Mouse (Mus musculus): ENCODE data around the gene Pcdh17. TPM values are rescaled to one million over a fixed set of nuclear protein-coding genes. Genes with fewer than 3 reads are reported as not detected.

Gene Pcdh17
- polyA plus RNA-seq, 1 experiment from 2014 or later, result 7.5 TPM

DNA sequence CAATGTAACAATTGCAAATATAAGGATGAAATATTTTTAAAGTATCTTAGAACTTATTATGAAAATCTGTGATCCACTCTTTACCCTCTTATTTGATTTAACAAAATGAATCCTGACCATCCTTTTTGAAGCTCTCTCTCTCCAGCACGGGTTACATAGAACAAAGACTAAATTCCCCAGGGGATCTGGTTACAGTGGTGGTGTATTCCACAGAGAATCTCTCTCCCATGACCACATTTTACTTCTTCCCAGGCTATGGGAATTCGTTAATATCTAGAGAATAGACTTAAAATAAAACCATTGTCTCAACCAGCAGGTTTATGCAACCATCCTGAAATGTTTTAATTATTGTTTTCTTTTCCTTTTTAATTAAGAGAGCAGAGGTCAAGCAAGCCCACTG, 89.0 kb downstream of the Pcdh17 start:
- Histone ChIP-seq H3K36me3 (no peaks in the 10 kb centered on the region), H3K27me3 (no peaks in the 10 kb centered on the region), H3K9ac (no peak overlapping the region), H3K4me2 (no peak overlapping the region), H3K4me1 (no peaks in the 10 kb centered on the region), H3K27ac (no peak overlapping the region), H3K4me3 (replicated peaks) (no peak overlapping the region), H3K9me3 (replicated peaks) (no peaks in the 10 kb centered on the region)
- 46% methylated on average over 2 of the region's 2 CpGs for WGBS
- ATAC-seq (replicated peaks; ENCODE audit: low FRiP score), result no peak; the same call in 1 of the 2 replicates

DNA sequence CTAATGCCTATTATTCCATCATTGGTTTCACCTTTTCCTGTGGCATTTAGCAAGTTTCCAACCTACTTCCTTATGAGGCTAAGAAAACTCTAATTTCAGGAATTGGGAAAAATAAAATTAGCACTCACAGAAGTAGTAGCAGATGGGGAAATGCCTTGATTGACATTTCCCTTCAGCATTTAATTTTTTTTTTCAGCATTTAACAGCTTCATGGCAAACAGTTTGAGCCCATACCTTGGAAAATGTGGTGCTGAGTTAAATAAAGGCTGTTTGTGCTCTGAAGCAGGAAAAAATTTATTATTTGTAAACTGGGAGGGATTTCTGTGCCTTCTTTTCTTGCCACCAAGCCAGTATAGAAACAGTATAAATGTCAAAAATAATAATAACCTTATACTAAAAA, 91.9 kb downstream of the Pcdh17 start:
- Histone ChIP-seq H3K36me3 (no peaks in the 10 kb centered on the region), H3K4me3 (replicated peaks) (no peak overlapping the region), H3K27ac (no peak overlapping the region), H3K4me1 (no peaks in the 10 kb centered on the region), H3K4me2 (no peak overlapping the region), H3K27me3 (no peaks in the 10 kb centered on the region), H3K9me3 (replicated peaks) (no peaks in the 10 kb centered on the region), H3K9ac (no peak overlapping the region)
- ATAC-seq (replicated peaks; ENCODE audit: low FRiP score), result no peak

DNA sequence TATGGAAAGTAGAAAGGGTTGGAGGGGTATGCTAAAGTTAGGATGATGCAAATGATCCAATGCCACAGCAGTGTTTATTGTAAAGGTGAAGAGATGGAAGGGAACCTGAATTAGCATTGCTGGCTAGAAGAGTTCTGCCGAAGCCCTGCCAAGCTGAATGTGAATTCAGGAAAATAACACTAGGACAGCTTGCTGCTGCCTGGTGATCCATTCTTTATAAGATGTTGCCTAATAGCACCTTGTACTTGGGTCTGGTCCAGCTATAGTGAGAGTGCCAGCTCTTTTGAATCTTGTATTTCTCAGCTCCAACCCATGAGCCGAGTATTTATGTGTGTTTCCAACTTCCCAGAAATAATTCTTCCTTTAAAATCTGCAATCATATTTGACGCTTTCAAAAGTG, 98.5 kb downstream of the Pcdh17 start:
- no peak overlapping the region for H3K4me2 ChIP-seq
- WGBS, result 86% methylated on average over 3 of the region's 3 CpGs
- H3K4me1 ChIP-seq, result no peaks in the 10 kb centered on the region
- H3K9me3 ChIP-seq (replicated peaks), result no peaks in the 10 kb centered on the region
- ATAC-seq (replicated peaks; ENCODE audit: low FRiP score), result no peak
- H3K36me3 ChIP-seq, result no peaks in the 10 kb centered on the region
- H3K9ac ChIP-seq, result no peak overlapping the region
- no peak overlapping the region for H3K27ac ChIP-seq
- no peaks in the 10 kb centered on the region for H3K27me3 ChIP-seq
- no peak overlapping the region for H3K4me3 ChIP-seq (replicated peaks)

DNA sequence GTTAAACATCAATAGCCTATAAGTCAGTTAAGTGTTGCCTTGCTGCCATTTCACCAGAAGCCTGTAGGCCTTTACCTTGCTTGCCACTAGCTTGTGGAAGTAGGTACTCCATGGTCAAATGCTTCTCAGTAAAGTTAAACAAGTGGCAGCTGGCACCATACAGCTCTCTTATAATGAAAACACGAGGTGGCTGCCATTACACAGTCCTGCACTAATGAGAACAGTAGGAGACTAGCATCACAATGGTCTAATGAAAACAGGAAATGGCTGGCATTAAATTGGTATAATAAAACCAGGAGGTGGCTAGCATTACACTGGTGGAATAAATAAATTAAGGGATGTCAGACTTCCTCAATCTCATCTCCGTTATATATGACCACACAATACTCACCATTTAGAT, 102.6 kb downstream of the Pcdh17 start:
- 22% methylated on average over 2 of the region's 2 CpGs for WGBS
- ATAC-seq (replicated peaks; ENCODE audit: low FRiP score), result no peak

DNA sequence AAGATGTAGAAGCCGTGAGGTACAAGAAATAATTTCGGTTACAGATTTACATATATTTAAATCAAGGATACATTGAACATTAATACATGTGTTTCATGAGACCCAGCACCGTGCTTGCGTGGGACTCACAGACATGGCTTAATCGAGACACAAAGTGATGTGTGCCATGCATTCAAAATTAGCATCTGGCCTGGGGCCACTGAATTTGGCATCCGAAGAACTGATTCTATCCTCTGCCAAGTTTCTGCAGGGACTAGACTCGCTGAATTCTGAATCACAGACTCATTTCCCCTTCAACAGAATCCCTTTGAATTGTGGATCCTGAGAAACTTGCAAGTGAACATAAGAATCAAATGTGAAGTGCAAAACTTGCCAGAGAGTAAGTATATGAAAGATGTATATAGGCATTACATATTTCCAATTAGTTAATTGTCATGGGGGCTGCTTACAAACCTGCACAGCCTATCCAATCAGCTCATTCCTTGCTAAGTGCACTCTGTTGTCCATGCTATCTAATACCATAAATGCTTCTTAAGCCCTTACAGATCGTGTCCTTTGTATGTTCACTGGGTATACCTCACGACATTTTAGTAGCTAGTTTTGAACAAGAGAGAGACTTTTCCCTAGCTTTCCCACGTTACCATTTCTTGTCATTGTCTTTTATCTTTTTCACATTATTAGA, 104.3 kb downstream of the Pcdh17 start:
- no peak overlapping the region for H3K4me3 ChIP-seq (replicated peaks)
- H3K4me1 ChIP-seq, result no peaks in the 10 kb centered on the region
- no peaks in the 10 kb centered on the region for H3K9me3 ChIP-seq (replicated peaks)
- H3K4me2 ChIP-seq, result no peak overlapping the region
- no peak for ATAC-seq (replicated peaks; ENCODE audit: low FRiP score)
- H3K27me3 ChIP-seq, result no peaks in the 10 kb centered on the region
- H3K9ac ChIP-seq, result no peak overlapping the region
- WGBS, result 89% methylated on average over 10 of the region's 10 CpGs
- H3K36me3 ChIP-seq, result no peaks in the 10 kb centered on the region
- H3K27ac ChIP-seq, result no peak overlapping the region

More for the DNA sequence above, 102.6 kb downstream of the Pcdh17 start:
- Histone ChIP-seq H3K9me3 (replicated peaks) (no peaks in the 10 kb centered on the region), H3K27me3 (no peaks in the 10 kb centered on the region), H3K4me2 (no peak overlapping the region), H3K4me1 (no peaks in the 10 kb centered on the region), H3K36me3 (no peaks in the 10 kb centered on the region), H3K4me3 (replicated peaks) (no peak overlapping the region), H3K9ac (no peak overlapping the region), H3K27ac (no peak overlapping the region)

DNA sequence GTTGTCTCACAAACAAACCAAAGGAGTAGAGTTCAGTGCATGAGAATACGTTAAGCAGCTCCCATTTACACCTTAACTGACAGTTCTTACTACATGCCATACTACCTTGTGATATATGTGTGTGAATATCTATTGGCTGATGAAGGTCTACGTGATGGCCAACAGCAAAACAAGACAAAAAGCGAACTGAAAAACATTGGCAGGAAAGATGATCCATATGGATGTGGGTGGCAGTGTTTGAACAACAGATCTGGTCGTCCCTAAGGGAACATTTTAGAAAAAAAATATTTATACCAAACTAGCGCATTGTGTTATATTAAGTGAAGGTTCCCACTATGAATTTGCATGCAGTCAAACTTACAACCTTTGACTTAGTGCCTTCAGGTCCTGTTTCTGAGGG, 108.2 kb downstream of the Pcdh17 start:
- no peaks in the 10 kb centered on the region for H3K9me3 ChIP-seq (replicated peaks)
- no peaks in the 10 kb centered on the region for H3K27me3 ChIP-seq
- H3K4me2 ChIP-seq, result no peak overlapping the region
- no peak overlapping the region for H3K4me3 ChIP-seq (replicated peaks)
- no peak for ATAC-seq (replicated peaks; ENCODE audit: low FRiP score)
- H3K9ac ChIP-seq, result no peak overlapping the region
- WGBS, result 83% methylated on average over 5 of the region's 5 CpGs
- H3K27ac ChIP-seq, result no peak overlapping the region
- H3K36me3 ChIP-seq, result no peaks in the 10 kb centered on the region
- no peaks in the 10 kb centered on the region for H3K4me1 ChIP-seq

DNA sequence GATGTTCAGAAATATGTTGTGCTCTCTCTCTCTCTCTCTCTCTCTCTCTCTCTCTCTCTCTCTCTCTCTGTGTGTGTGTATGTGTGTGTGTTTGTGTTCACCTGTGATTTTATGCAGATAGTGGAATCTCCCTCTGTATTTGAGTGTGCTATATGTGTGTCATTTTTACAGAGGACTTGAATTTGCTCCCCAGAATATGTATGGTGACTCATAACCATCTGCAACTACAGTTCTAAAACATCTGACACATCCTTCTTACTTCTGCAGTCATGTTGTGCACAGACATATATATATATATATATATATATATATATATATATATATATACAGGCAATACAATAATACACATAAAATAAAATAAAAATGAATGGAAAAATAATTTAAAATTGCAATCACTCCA, 127.7 kb downstream of the Pcdh17 start:
- Histone ChIP-seq H3K4me2 (no peak overlapping the region), H3K9ac (no peak overlapping the region), H3K9me3 (replicated peaks) (no peaks in the 10 kb centered on the region)

More for the DNA sequence above, 127.7 kb downstream of the Pcdh17 start:
- Histone ChIP-seq H3K36me3 (no peaks in the 10 kb centered on the region), H3K27ac (no peak overlapping the region), H3K4me3 (replicated peaks) (no peak overlapping the region), H3K27me3 (no peaks in the 10 kb centered on the region), H3K4me1 (no peaks in the 10 kb centered on the region)
- ATAC-seq (replicated peaks; ENCODE audit: low FRiP score), result no peak

Measured in kidney, embryonic 15.5 days (tissue).